Comparison of ENCODE assay signal across 8 mouse cellular contexts in the genomic region with DNA sequence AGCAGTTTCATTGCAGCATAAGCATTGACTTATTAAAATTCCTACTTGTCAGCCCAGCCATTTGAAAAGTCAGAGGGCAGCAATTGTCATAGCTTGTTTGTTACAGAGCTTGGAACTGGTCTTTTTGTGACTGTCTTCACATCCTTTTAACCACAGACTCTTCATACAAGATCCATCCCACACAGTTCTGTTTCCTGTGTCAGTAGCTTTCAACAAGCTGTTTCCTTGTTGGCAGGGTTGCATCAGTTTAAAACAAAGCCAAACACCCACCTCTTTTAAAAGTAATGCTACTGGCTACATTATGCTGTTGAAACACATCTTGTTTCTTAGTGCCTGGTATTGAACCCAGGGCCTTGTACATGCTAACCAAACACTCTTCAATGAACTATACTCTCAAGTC. TPM values are rescaled to one million over a fixed set of nuclear protein-coding genes. Genes with fewer than 3 reads are reported as not detected.
DNase-seq lines count a peak whose midpoint lies in the region; ATAC-seq and TF ChIP-seq lines count a peak whose summit lies in the region.

No protein-coding gene starts in this region.

- H3K4me1 ChIP-seq in MEL (ENCODE audit: control insufficient read depth in 1 of 2, insufficient read depth in 2 of 2, low read length in 2 of 2): peaks cover 25 to 30% of the 10 kb centered on the region in 2 experiments
- H3K4me1 ChIP-seq in forebrain, embryonic 16.5 days (replicated peaks; ENCODE audit: control insufficient read depth, insufficient read depth, low read length): peaks cover 24% of the 10 kb centered on the region

- no peak for TF ChIP-seq RAD21 in MEL (IDR thresholded peaks at IDR 0.05; ENCODE audit: low read depth, low read length)

- H3K36me3 ChIP-seq in MEL (ENCODE audit: control insufficient read depth in 1 of 2, insufficient read depth in 2 of 2, low read length in 2 of 2): peaks cover 0 to 48% of the 10 kb centered on the region in 2 experiments; a peak in 2 of 4 replicates
- no peaks in the 10 kb centered on the region for H3K36me3 ChIP-seq in forebrain, embryonic 16.5 days (ENCODE audit: control insufficient read depth, insufficient read depth)

- DNase-seq in kidney, postnatal 14 days: peak; percentile 39
- no peak for DNase-seq in kidney, postnatal 4 days
- DNase-seq in MEL (ENCODE audit: low read depth, low spot score): peak; percentile 77
- DNase-seq in lung, postnatal 10 days: peak; percentile 49
- no peak for DNase-seq in embryo, embryonic 10.5 days (ENCODE audit: low spot score)
- DNase-seq in right cerebral cortex, postnatal 4 days: no peak
- no peak for DNase-seq in spleen, adult 18-20 months

- peak overlapping the region in 1 of 2 experiments; percentile 28; a peak in 1 of 4 replicates for H3K4me3 ChIP-seq in MEL (ENCODE audit: control insufficient read depth in 1 of 2, insufficient read depth in 1 of 2, low read depth in 2 of 2, low read length in 2 of 2)
- H3K4me3 ChIP-seq in forebrain, embryonic 16.5 days (replicated peaks; ENCODE audit: low read length): no peak overlapping the region

- peaks cover 12% of the 10 kb centered on the region for H3K79me2 ChIP-seq in MEL (ENCODE audit: control insufficient read depth, insufficient read depth, low read length, poor library complexity)

- peak overlapping the region; percentile 31 for H3K9ac ChIP-seq in MEL (ENCODE audit: control insufficient read depth, low read depth, low read length, poor library complexity, severe bottlenecking)
- no peak overlapping the region for H3K9ac ChIP-seq in forebrain, embryonic 16.5 days (replicated peaks; ENCODE audit: low read depth, low read length)

- TF ChIP-seq POLR2A in MEL (IDR thresholded peaks at IDR 0.05; ENCODE audit: control insufficient read depth in 1 of 2, insufficient read depth in 1 of 2, low read depth in 1 of 2, low read length in 2 of 2, poor library complexity in 1 of 2): no peak

- H3K9me3 ChIP-seq in MEL (replicated peaks; ENCODE audit: insufficient read depth, low read length): no peaks in the 10 kb centered on the region
- no peaks in the 10 kb centered on the region for H3K9me3 ChIP-seq in forebrain, embryonic 16.5 days (ENCODE audit: control insufficient read depth, low read length)

- peak in 1 of 2 experiments; percentile 49; a peak in 1 of 4 replicates for TF ChIP-seq EP300 in MEL (IDR thresholded peaks at IDR 0.05; ENCODE audit: low read depth in 1 of 2, low read length in 2 of 2)

- no peaks in the 10 kb centered on the region for H3K27me3 ChIP-seq in MEL (ENCODE audit: control insufficient read depth in 1 of 2, insufficient read depth in 2 of 2, low read length in 2 of 2)
- H3K27me3 ChIP-seq in forebrain, embryonic 16.5 days (replicated peaks; ENCODE audit: control insufficient read depth, insufficient read depth, low read length): no peaks in the 10 kb centered on the region

- H3K4me2 ChIP-seq in forebrain, embryonic 16.5 days (ENCODE audit: low read length): no peak overlapping the region

- H3K27ac ChIP-seq in MEL (ENCODE audit: control insufficient read depth, low read depth, low read length): peak overlapping the region; percentile 85
- H3K27ac ChIP-seq in forebrain, embryonic 16.5 days (ENCODE audit: low read length): peak overlapping the region; percentile 45

- TF ChIP-seq CTCF in MEL (IDR thresholded peaks at IDR 0.05 in 2 of 3, conservative IDR thresholded peaks at IDR 0.05 in 1 of 3; ENCODE audit: control insufficient read depth in 1 of 3, insufficient read depth in 1 of 3, low read depth in 2 of 3, low read length in 3 of 3, poor library complexity in 1 of 3, severe bottlenecking in 1 of 3): no peak

- no peak for ATAC-seq in forebrain, embryonic 16.5 days

TF ChIP-seq in MEL, 35 proteins besides CTCF, POLR2A, EP300 and RAD21:
- no peak for TF ChIP-seq POLR2AphosphoS5 (IDR thresholded peaks at IDR 0.05; ENCODE audit: borderline replicate concordance, low read depth, low read length)
- no peak for TF ChIP-seq ZC3H11A (IDR thresholded peaks at IDR 0.05; ENCODE audit: low read depth, low read length)
- 0 out of 2 replicates have a peak, but pooled peaks have one; percentile 13 for TF ChIP-seq ETS1 (IDR thresholded peaks at IDR 0.05; ENCODE audit: low read depth, low read length)
- TF ChIP-seq TBP (IDR thresholded peaks at IDR 0.05; ENCODE audit: low read depth, low read length): no peak
- no peak for TF ChIP-seq TAL1 (IDR thresholded peaks at IDR 0.05; ENCODE audit: low read length)
- no peak for TF ChIP-seq MAFK (IDR thresholded peaks at IDR 0.05; ENCODE audit: borderline replicate concordance, low read depth, low read length)
- no peak for TF ChIP-seq USF2 (IDR thresholded peaks at IDR 0.05; ENCODE audit: borderline replicate concordance in 1 of 2, insufficient read depth in 1 of 2, low read depth in 1 of 2, low read length in 2 of 2)
- TF ChIP-seq SIN3A (IDR thresholded peaks at IDR 0.05; ENCODE audit: low read length): peak; percentile 40; the same call in 1 of the 2 replicates
- TF ChIP-seq MAZ (IDR thresholded peaks at IDR 0.05; ENCODE audit: low read depth, low read length): 0 out of 2 replicates have a peak, but pooled peaks have one; percentile 12
- no peak for TF ChIP-seq ZNF384 (IDR thresholded peaks at IDR 0.05; ENCODE audit: low read depth, low read length)
- TF ChIP-seq SMC3 (IDR thresholded peaks at IDR 0.05; ENCODE audit: low read depth, low read length): no peak
- no peak for TF ChIP-seq MAX (IDR thresholded peaks at IDR 0.05; ENCODE audit: low read length)

RNA-seq across cellular contexts. Expression of a gene that starts 46.9 kb away (rescaled TPM):
- 28.5 and 32.4 TPM in 2 replicates for total RNA-seq in MEL (2012; rRNA removed)
- 10 to 100 TPM in 1 of 2 experiments, not detected in 1; 24.9 TPM for polyA plus RNA-seq in MEL (2012; ENCODE audit: insufficient read depth in 1 of 2, insufficient read length in 2 of 2, low read depth in 1 of 2, low replicate concordance in 2 of 2, missing spikeins in 1 of 2)
- 64.2 and 73.6 TPM in 2 replicates for polyA plus RNA-seq in forebrain, embryonic 16.5 days (2015; fragmentation: Nextera tagmentation; extraction: Ambion mirVana)

Comparison
In these comparisons a context has a peak if more than half of its experiments do, and no peak if none do; other contexts are left out.
1. DNase-seq: peak in kidney, postnatal 14 days (single experiment), MEL (single experiment) and lung, postnatal 10 days (single experiment); none in kidney, postnatal 4 days (0 of 2), embryo, embryonic 10.5 days (single experiment), right cerebral cortex, postnatal 4 days (single experiment) and spleen, adult 18-20 months (0 of 2).